Comparison of ENCODE assay signal across 14 mouse cellular contexts in genomic region chr9:64408821-64409220, GRCm38 (mm10).
"Had no signal": no experiment of that assay in that cellular context is flagged by ENCODE, and none has a peak within 500 bp of the region (broad histone marks: within the 10 kb centered on the region; RNA-seq: fewer than 3 reads in every experiment).

No protein-coding gene starts in this region.

- H3K9me3 ChIP-seq: liver, embryonic 13.5 days; midbrain, embryonic 10.5 days had no signal

- H3K4me1 ChIP-seq: liver, embryonic 13.5 days; midbrain, embryonic 10.5 days had no signal

- H3K27me3 ChIP-seq: liver, embryonic 13.5 days had no signal

- DNase-seq: left cerebral cortex, postnatal 4 days; liver; liver, embryonic 13.5 days; lung, adult 2 months; lung, postnatal 4 days; midbrain, embryonic 14.5 days; right cerebral cortex, adult 18-20 months; right cerebral cortex, postnatal 25 days; thymus, postnatal 36 days had no signal

- H3K4me3 ChIP-seq: layer of hippocampus, adult 2 months; liver, embryonic 13.5 days; midbrain, embryonic 10.5 days had no signal

- H3K27ac ChIP-seq: layer of hippocampus, adult 2 months; liver, embryonic 13.5 days; midbrain, embryonic 10.5 days had no signal

- H3K9ac ChIP-seq: liver, embryonic 13.5 days had no signal

- ATAC-seq: inflammation-experienced regulatory T-cells, adult 6 months; intestine, postnatal 0 days; lung, postnatal 0 days had no signal

- H3K4me2 ChIP-seq: liver, embryonic 13.5 days had no signal

- H3K36me3 ChIP-seq: liver, embryonic 13.5 days; midbrain, embryonic 10.5 days had no signal
